Mouse (Mus musculus): Measurements from ENCODE around the gene Il1rap.
A peak's percentile ranks its signal among the peaks of the same experiment; 100 is the strongest.

Gene Il1rap

DNA sequence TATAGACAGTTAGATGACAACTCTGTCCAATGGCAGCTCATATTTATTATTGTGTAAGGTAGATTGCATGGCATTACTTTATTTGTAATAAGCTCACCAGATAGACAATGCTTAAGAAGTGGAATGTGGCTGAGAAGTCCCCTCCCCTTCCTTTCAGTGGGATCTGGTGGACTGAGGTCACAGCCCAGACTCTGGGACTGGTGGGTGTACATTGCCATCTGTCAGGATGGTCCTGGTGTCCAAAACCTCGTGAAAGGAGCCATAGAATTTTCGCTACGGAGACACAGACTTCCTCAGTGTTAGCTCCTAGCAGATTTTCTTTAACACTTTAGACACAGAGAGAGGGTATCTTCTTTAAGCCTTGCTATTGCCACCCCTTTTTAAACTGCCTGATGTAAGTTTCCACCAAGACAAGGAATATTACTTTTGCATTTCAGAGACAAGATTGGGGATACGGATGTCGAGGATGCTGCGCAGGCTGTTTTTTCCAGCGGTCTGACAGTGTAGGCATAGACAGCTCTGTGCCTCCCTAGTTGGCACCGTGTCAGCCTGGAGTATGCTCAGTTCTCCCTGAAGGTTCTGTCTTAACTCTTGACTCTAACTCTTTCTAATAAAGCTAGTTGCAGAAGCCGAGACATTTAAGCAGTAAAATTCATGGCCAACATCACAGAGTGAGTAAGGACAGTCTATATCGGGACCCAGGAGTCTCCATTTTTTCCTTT is 31.2 kb downstream of the Il1rap start:
- DNase-seq (ENCODE audit: low read depth, low spot score) = no peak

DNA sequence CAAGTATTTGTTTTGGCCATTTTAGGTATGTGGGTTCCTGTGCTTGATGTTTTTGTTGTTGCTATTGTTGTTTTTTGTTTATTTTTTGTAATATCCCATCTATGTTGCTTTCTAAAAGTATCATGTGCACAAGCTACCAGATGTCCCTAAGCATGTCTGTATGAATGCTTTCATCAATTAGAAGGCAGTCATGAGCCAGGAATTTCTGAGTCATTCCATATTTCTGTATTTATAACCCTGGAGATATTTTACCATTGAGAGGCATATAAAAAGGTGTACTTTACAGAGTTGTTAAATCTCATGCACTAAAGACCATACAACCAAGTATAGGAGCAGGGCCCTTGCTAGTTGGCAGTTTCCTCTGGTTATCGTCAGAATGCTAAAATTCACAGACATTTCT is 41.6 kb downstream of the Il1rap start:
- DNase-seq (ENCODE audit: low read depth, low spot score) = no peak

DNA sequence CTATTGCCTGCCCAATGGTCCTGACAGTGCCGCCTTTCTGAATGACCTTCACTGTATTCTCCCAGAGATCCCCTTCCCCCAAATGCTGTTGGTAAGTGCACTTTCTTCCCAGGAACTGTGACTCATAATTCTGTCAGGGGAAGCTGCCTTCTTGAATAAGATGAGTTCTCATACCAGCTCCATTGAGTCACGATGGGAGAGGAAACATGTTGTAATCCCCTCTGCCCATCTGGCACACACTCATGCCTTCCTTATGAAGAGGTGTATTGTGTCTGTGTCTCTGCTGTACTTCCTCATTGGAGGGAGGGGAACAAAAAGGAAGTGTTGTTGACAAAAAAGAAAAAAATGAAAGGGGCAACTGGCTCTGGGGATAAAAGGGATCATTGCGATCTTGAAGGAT is 44.6 kb downstream of the Il1rap start:
- DNase-seq (ENCODE audit: low read depth, low spot score) = no peak

DNA sequence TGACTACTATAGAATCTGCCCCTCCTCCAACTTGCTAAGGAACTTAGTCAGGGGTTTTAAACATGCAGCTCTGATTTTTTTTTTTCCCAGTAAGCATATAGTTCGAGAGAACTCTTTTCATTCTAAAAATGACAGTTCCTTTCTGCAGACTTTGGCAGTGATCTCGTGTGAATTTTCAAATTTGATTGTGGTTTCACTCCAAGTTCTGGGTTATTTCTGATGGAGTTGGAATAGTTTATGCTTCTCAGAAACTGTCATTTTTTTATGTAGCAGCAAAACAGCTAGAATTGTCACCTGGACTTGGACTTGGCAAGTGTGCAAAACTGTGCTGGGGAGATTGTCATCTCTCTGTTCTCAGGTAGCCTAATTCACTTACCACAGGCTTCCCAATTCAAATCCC is 53.3 kb downstream of the Il1rap start:
- no peak for DNase-seq (ENCODE audit: low read depth, low spot score)

DNA sequence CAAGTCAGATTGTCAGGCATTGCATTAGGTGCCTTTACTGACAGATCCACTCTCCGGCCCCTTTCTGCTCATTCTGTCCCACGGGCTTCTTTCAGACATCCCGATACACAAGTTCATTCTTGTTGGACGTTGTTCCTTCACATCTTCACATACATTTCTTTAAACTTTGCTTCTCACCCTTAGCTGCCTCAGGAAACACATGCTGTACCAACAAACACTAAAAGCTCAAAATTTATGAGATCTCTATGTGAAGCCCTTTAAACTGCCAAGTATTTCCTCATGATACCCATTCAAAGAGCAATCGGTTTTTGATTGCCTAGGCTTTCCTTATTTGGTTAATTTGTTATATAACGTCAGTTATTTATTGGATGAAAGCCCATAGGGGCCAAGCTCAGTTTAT is 61.6 kb downstream of the Il1rap start:
- DNase-seq (ENCODE audit: low read depth, low spot score) = no peak

DNA sequence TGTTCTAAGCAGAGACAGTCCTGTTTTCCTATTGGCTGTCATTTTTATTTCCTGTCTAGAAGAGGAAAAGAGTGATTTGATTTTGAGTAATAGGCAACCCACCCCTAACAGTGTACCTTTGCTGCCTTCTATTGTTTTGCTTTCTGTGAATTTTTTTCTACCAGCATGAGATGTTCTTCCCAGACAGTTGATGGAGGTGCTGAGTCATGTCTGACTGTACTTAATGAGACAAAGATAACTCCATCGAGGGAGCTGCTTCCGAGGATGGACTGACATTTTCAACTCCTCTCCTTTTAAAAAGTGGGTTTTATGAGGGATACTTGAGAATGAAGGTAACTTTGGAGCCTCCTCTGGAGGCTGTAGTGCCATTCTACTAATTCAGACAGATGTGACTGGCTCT is 64.6 kb downstream of the Il1rap start:
- DNase-seq (ENCODE audit: low read depth, low spot score) = no peak

DNA sequence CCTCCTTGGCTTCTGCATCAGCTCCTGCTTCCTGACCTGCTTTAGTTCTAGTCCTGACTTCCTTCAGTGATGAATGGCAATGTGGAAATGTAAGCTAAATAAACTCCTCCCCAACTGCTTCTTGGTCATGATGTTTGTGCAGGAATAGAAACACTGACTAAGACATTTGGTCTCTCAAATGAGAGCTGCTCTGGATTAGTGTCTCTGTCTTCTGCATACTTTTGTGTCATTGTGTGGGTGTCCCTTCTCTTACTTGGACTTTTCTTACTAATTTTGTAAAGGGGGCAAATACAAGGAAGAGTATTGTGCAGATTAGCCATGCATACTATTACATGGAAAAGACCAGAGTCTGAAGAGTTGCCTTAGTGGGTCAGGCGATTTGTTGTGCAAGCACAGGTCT is 65.5 kb downstream of the Il1rap start:
- no peak for DNase-seq (ENCODE audit: low read depth, low spot score)

DNA sequence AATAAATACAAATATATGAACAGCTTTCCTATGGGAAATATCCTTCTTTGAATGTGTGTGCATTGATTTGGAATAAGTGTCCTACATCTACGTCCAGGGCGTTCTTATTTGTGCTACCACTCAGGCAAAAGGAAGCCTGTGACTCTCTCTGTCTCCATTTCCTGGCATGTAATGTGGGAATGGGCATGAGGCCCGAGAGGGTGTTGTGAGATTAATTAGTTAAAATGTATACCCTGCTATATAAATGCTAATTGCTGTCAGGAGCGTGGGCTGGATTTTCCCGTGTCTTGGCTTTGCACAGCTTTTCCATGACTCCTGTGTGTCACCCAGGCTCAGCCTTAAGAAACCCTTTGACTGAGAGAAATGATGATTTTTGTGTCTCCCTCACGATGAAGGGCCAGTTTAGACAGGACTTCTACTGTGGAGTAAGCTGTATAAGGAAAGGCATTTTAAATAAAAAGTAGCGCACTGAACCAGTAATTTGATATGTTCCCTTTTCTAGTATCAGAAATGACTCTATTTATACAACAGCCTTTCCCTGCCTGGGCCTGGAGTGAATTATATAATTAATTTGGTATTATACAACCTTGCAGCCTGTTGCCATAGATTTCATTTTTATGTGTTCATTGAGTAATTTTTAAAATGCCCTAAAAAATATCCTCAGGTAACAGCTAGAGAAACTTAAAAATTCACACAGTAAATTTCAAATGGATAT is 81.4 kb downstream of the Il1rap start:
- DNase-seq (ENCODE audit: low read depth, low spot score) = no peak

DNA sequence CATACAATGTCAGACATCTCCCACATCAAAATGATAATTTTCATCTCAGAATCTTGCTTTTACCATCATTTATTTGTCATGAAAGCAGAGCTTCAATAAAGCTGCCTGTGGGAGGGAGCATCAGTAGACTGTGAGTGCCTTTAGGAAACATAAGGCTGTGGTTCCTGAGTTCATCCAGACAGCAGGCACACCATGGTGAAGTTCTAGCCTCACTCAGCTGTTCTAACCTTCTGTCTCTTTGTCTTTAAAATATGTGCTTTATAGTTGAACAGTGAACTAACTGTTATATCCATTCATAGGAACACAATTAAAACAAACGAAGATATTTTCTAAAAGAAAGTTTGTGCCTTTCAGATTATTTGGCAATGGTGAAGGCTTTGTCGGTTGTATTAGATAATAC is 84.9 kb downstream of the Il1rap start:
- DNase-seq (ENCODE audit: low read depth, low spot score) = no peak

DNA sequence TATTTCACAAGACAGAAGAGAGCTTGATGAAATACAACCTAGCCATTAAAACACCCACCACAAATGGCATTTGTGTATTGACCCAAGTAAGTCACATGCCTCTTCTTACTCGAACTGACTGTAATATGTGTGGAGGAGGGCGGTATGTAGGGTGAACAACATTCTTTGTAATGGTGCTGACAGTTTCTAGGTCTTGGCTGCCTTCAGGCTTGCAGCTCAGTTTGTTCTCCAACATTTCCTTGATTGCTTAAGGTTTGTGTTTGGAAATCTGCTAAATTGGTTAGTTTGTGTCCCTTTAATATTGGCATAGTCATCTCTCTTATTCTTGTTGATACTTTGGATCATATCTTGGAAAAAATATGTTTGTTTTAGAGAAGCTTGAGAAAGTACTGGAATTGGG is 87.6 kb downstream of the Il1rap start:
- DNase-seq (ENCODE audit: low read depth, low spot score) = no peak

DNA sequence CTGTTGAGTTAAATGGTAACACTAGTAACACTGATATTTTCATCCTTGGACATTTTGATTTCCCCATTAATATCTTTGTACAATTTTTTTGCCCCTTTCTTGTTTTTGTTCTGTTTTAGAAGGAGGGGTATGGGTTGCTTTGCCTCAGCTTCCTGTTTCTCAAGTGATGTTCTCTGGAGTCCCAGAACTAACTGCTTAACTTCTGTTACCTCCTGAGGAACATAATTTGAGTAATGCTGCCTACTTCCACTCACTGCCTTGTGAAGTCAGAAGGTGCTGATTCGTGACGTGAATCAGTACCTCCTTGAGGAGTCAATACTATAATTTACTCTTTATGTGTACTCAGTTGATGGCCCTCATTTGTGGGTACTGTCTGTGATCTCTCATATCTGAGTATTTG is 98.9 kb downstream of the Il1rap start:
- DNase-seq (ENCODE audit: low read depth, low spot score) = no peak

DNA sequence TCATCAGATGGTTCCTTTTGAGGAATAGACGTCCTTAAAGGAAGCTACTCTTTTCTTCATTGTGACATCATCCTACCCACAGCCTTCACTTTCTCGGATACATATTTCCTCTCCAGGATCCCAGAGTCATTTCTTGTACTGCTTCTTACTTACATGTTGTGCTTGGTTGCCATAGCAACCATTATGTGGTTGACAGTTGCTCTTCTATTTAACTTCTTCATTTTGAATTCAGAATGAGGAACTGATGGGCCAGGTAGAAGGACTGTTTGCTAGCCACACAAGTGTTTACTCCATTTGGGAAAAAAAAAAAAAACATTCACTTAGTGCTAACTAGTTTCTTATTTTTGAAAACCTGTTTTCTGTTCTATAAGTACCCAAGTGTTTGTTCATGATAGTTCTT is 108.3 kb downstream of the Il1rap start:
- DNase-seq (ENCODE audit: low read depth, low spot score) = no peak

DNA sequence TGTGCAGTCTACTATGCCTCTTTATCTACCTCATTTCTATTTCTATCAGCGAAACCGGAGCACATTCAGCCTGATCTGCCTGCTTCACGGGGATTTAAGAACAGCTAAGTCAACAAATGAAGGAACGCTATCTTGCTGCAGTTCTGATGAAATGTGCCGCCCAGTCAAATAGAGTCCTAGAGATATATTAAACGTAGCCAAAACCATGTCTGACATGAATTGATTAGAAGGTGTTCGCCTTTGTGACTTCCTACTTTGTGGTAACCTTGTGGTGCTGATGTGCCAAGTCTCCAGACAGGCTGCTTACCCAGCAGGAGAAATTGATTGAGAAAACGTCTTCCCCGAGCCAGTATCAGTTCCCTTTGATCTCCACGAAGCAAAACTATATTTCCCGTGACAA is 109.8 kb downstream of the Il1rap start:
- DNase-seq (ENCODE audit: low read depth, low spot score) = no peak

DNA sequence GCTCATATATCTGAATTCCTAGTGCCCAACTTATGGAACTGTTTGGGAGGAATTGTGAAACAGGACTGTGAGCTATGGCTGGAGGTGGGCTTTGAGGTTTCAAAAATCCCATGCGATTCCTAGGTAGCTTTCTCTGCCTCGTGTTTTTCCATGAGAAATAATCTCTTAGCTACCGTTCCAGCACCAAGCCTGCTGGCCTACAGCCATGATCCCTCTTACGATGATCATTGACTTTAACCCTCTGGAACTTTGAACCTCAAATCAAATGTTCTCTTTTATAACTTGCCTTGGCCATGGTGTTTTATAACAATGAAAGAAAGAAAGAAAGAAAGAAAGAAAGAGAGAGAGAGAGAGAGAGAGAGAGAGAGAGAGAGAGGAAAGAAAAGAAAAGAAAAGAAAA is 116.6 kb downstream of the Il1rap start:
- DNase-seq (ENCODE audit: low read depth, low spot score) = no peak

DNA sequence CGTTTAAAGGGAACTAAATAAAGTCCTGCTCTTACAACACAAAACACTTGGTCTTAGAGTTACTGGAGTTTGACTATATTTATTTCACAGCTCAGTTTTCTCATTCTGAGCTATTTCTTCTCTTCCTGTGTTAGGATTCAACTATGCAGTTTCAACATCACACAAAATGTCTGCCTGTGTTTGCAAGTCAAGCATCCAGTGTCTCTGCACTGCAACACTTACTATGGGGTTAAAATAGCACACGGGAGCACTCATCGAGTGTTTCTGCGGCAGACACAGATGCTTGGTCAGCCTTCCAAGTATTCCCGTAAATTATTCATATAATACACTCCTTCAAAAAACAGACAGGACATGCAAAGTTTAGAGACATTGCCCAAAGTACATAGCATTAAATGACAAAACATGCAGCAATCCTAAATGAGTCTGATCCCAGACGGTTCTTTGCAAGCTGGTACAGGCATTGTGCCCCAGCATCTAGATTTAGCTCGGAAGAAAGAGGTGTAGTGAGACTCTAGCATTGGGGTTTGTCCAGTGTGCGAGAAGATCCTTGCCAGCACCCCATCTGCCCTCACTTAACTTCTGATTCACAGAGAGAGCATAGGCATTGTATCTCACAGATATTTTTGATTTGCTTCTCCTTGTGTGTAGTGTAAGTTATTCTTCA is 119.1 kb downstream of the Il1rap start:
- no peak for DNase-seq (ENCODE audit: low read depth, low spot score)

DNA sequence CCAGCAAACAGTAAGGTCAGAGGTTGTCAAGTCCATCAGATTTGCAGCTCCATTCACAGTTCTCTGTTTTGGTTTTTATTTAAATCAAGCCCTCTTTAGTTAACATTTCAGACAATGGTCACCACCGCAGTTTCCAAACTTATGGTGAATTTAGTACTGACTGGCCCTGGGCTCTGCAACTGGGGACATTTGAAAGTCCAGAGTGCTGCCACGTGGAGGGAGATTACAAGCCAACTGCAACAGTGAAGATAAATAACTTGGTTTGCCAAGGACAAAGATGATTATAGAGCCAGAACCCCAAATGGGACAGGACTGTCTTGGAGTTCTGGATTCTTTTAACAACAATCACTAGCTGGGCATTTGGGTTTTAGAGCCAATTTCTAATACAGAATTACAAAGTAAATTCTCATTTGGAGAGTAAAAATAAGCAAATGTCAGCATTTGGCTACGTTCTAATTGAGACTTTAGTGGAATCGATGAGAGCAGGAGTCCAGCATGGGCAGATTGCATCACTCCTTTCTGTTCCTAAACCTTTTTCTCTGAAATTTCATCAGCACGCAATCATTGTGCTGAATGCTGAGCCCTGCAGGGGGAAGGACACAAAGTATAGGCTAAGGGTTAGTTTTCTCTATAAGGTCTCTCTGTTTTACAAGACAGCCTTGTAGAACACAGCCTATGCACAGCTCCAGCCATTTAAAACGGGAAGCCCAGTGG is 124.3 kb downstream of the Il1rap start:
- no peak for DNase-seq (ENCODE audit: low read depth, low spot score)

DNA sequence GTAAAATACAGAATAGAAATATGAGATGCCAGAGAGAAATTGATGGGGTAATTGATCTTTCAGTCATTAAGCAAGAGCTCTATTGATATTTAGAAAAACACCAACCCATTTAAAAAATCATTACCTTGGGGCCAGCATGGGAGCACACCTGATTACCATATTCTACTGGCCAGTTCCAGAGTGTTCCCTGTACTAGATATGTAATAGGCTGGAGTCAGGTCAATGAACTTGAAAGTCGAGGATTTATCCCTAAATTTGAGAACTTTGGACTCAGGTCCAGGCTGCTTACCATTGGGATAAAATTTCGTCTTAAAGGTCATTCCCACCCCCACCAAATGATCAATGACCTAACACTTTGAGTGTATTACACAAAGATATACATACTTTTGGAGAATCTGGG is 125.0 kb downstream of the Il1rap start:
- DNase-seq (ENCODE audit: low read depth, low spot score) = no peak

DNA sequence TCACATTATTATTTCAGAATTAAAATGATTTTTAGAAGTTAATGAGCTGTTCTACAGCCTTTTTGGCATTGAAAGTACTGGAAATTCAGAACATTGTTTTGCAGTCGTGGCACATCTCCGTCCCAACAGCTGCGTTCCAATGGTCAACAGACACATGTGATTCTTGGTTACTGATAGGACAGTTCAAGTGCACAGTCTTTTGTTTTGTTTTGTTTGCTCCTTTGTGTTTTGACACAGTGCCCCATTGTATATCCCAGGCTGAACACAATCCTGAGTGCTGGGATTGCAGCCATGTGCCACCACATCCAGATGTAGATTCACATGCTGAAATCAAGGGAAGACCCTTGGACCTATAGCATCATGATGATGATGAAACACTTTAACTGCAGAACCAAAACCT is 129.4 kb downstream of the Il1rap start:
- DNase-seq (ENCODE audit: low read depth, low spot score) = no peak

DNA sequence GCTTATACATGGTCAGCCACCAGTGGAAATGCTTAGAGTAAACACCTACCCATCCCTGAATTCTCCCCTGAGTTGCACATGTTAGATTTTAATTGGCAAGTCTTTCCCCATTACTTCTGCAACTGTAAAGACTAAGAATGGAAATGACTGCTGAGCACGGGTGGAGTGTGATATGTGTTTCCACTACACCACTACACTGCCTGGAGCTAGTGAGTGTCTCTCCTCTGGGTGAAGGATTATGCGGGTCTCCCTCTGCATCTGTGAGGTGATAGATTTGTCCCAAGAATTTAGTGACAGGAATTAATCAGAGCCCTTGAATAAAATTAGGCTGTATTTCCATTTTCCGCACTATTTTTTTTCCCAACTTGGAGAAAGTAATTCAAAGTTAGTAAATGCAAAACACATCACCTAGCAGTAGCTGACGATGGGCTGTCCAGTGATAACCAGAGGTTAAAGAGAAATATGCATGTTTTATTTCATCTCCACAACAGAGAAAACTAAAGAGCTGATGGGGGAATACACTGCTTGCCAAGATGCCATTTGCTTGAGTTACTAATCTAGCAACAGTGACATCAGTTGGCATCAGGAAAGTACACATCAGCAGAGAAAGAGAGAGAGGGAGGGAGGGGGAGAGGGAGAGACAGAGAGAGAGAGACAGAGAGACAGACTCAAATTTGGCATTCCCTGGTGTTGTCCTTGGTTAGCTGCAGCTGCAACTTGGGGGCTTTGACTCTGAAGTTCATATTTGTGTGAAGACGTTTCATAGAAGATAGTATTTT is 132.2 kb downstream of the Il1rap start:
- DNase-seq (ENCODE audit: low read depth, low spot score) = no peak

DNA sequence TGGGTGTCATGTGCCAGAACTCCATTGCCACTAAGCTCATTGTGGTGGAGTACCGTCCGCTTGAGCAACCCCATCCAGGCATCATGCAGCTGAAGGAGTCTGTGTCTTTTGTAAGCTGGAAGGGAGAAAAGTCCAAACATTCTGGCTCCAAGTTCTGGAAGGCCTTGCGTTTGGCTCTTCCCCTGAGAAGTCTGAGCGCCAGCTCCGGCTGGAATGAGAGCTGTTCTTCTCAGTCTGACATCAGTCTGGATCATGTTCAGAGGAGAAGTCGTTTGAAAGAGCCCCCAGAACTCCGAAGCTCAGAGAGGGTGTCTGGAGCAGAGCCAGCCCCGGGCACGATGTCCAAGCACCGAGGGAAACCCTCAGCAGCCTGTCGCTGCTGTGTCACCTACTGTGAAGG is 141.0 kb downstream of the Il1rap start:
- DNase-seq (ENCODE audit: low read depth, low spot score) = peak; percentile 22

DNA sequence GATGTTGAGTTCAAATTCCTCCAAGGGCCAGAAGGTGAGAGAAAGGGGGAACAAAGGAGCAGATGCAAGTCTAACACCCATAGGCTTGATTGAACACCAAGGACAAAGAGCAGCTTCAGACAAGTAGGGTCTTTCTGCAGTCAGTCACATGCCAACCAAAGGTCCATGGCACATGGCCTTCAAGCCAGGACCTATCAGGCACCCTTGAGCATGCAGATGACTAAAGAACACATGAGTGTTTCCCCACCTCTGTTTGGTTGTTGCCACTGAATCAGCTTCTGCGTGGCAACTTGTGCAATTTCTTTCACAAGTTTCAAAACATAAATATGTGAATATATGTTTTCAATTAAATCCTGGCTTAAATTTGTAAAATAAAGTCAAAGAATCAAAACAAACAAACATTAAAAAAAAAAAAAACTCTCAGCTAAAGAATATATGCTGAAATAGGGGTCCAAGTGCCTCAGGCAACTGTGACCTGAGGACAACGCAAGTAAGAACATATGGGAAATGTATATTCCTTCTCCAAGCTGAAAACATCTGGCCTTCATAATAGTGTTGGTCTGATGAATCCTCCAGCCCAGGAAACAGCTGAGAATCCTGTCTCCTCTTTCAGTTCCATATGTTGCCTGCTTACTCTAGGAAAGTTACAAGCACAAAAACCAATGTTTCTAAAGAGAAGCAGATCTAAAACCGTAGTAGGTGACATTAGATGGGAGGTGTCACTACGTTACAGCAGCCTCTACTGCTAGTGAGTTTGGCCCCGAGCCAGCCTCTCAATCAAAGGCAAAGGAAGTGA is 142.6 kb downstream of the Il1rap start:
- no peak for DNase-seq (ENCODE audit: low read depth, low spot score)

All from brain, embryonic 18.5 days (tissue).